Mouse (Mus musculus): ENCODE results near the gene Olfr45. TPM values are rescaled to one million over a fixed set of nuclear protein-coding genes. Genes with fewer than 3 reads are reported as not detected.

The Olfr45 gene
- polyA plus RNA-seq, 1 experiment, result not detected

DNA sequence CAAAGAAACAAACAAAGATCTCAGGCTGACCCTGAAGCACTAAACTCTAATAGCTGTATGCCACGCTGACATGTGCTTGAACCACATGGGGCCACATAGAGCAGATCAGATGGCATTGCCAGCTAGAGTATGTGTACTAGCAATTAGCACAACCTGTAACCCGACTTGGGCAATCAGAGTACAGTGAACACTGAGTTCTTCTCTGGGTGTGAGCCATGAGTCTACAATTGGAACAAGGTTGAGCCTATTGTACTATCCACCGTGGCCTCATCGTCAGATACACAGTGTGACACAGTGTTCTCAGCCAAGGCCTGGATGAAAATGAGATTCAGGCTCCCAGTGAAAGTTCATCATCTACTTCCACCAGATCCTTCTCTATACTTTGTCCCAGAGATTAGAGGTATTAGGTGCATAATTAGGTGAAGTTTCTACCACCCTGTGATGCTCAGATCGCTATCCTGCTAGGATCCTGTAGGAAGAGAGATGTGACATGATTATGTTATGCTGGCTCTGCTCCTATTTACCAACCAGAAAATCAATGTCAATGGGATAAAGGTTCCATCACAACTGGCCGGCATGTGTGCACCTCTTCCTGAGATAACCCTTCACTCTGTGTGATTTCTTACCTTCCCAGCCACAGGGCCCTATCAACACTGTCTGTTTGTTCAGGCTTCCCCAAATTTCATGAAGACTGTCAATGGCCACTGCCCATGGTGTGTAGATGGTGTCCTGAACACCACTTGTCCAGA lies 26.0 kb downstream of the Olfr45 start:
- WGBS, result 66% methylated on average over 6 of the region's 6 CpGs
- no peaks in the 10 kb centered on the region for H3K36me3 ChIP-seq (ENCODE audit: control insufficient read depth, insufficient read depth, low read length)
- H3K27me3 ChIP-seq (ENCODE audit: control insufficient read depth, insufficient read depth, low read length), result no peaks in the 10 kb centered on the region
- TF ChIP-seq POLR2A (IDR thresholded peaks at IDR 0.05; ENCODE audit: low read depth, low read length) (no peak), CTCF (IDR thresholded peaks at IDR 0.05; ENCODE audit: extremely low read depth, insufficient read length, insufficient replicate concordance, low read depth, low read length) (no peak)
- H3K4me3 ChIP-seq (ENCODE audit: low read depth, low read length), result no peak overlapping the region
- no peaks in the 10 kb centered on the region for H3K4me1 ChIP-seq (ENCODE audit: control insufficient read depth, insufficient read depth, insufficient read length, low read length)
- no peak overlapping the region for H3K27ac ChIP-seq (ENCODE audit: insufficient read depth, low read depth, low read length)

- H3K27me3 ChIP-seq (ENCODE audit: control insufficient read depth, insufficient read depth, low read length), result no peaks in the 10 kb centered on the region
- no peak overlapping the region for H3K27ac ChIP-seq (ENCODE audit: insufficient read depth, low read depth, low read length)
- TF ChIP-seq CTCF (IDR thresholded peaks at IDR 0.05; ENCODE audit: extremely low read depth, insufficient read length, insufficient replicate concordance, low read depth, low read length) (no peak), POLR2A (IDR thresholded peaks at IDR 0.05; ENCODE audit: low read depth, low read length) (no peak)
- no peaks in the 10 kb centered on the region; the same call in 1 of the 2 replicates for H3K4me1 ChIP-seq (ENCODE audit: control insufficient read depth, insufficient read depth, insufficient read length, low read length)
- H3K4me3 ChIP-seq (ENCODE audit: low read depth, low read length), result no peak overlapping the region
- no peaks in the 10 kb centered on the region for H3K36me3 ChIP-seq (ENCODE audit: control insufficient read depth, insufficient read depth, low read length)
- WGBS, result 77% methylated on average over 7 of the region's 7 CpGs
Measured at GRCm38 (mm10) chr7:140717155-140718055, 35.7 kb downstream of the Olfr45 start.

DNA sequence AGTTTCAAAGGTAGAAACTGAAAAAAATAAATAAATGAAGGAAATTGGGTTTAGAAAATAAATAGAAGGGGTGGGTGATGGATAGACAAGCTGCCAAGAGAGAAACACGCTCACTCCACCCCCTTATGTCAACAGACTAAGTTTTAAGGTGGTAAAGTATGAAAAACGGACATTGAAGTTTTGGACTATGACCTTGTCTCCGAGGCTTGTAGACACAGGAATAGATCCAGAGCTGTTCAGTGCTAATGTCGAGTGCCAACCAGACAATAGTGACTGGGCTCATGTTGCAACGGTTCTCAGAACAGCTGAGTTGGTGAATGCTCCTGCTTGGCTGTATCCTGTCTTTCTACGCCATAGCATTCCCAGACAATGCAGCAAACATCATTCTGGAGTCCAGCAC lies 39.3 kb downstream of the Olfr45 start:
- TF ChIP-seq POLR2A (IDR thresholded peaks at IDR 0.05; ENCODE audit: low read depth, low read length), result no peak
- no peak for TF ChIP-seq CTCF (IDR thresholded peaks at IDR 0.05; ENCODE audit: extremely low read depth, insufficient read length, insufficient replicate concordance, low read depth, low read length)
- Histone ChIP-seq H3K27me3 (ENCODE audit: control insufficient read depth, insufficient read depth, low read length) (no peaks in the 10 kb centered on the region), H3K4me1 (ENCODE audit: control insufficient read depth, insufficient read depth, insufficient read length, low read length) (no peaks in the 10 kb centered on the region; the same call in 1 of the 2 replicates), H3K36me3 (ENCODE audit: control insufficient read depth, insufficient read depth, low read length) (no peaks in the 10 kb centered on the region), H3K4me3 (ENCODE audit: low read depth, low read length) (no peak overlapping the region), H3K27ac (ENCODE audit: insufficient read depth, low read depth, low read length) (no peak overlapping the region)
- WGBS, result 29% methylated on average over 6 of the region's 6 CpGs

- Histone ChIP-seq H3K27ac (ENCODE audit: insufficient read depth, low read depth, low read length) (no peak overlapping the region), H3K4me3 (ENCODE audit: low read depth, low read length) (no peak overlapping the region), H3K27me3 (ENCODE audit: control insufficient read depth, insufficient read depth, low read length) (no peaks in the 10 kb centered on the region), H3K4me1 (ENCODE audit: control insufficient read depth, insufficient read depth, insufficient read length, low read length) (no peaks in the 10 kb centered on the region; the same call in 1 of the 2 replicates), H3K36me3 (ENCODE audit: control insufficient read depth, insufficient read depth, low read length) (no peaks in the 10 kb centered on the region)
- TF ChIP-seq CTCF (IDR thresholded peaks at IDR 0.05; ENCODE audit: extremely low read depth, insufficient read length, insufficient replicate concordance, low read depth, low read length) (no peak), POLR2A (IDR thresholded peaks at IDR 0.05; ENCODE audit: low read depth, low read length) (no peak)
Measured at GRCm38 (mm10) chr7:140725558-140725957, 43.8 kb downstream of the Olfr45 start.

- no peak overlapping the region for H3K4me3 ChIP-seq (ENCODE audit: low read depth, low read length)
- no peak for TF ChIP-seq CTCF (IDR thresholded peaks at IDR 0.05; ENCODE audit: extremely low read depth, insufficient read length, insufficient replicate concordance, low read depth, low read length)
- TF ChIP-seq POLR2A (IDR thresholded peaks at IDR 0.05; ENCODE audit: low read depth, low read length), result no peak
- WGBS, result 74% methylated on average over 2 of the region's 2 CpGs
Measured at GRCm38 (mm10) chr7:140733162-140733561, 51.4 kb downstream of the Olfr45 start.

More at GRCm38 (mm10) chr7:140733162-140733561, 51.4 kb downstream of the Olfr45 start:
- no peaks in the 10 kb centered on the region for H3K4me1 ChIP-seq (ENCODE audit: control insufficient read depth, insufficient read depth, insufficient read length, low read length)
- no peaks in the 10 kb centered on the region for H3K27me3 ChIP-seq (ENCODE audit: control insufficient read depth, insufficient read depth, low read length)
- no peaks in the 10 kb centered on the region for H3K36me3 ChIP-seq (ENCODE audit: control insufficient read depth, insufficient read depth, low read length)
- H3K27ac ChIP-seq (ENCODE audit: insufficient read depth, low read depth, low read length), result no peak overlapping the region

Other genes with a start within 250 kb of the Olfr45 start
- gene Olfr533, start 218.6 kb upstream of the Olfr45 start, polyA plus RNA-seq (2012; rRNA removed), result not detected in 2 replicates
- gene Olfr535, start 197.7 kb upstream of the Olfr45 start, polyA plus RNA-seq (2012; rRNA removed), result not detected in 2 replicates
- not detected in 2 replicates for gene Olfr536, start 174.6 kb upstream of the Olfr45 start, polyA plus RNA-seq (2012; rRNA removed)
- not detected in 2 replicates for gene Olfr538, start 114.1 kb upstream of the Olfr45 start, polyA plus RNA-seq (2012; rRNA removed)
- gene Olfr46, start 80.7 kb upstream of the Olfr45 start, polyA plus RNA-seq (2012; rRNA removed), result not detected in 2 replicates
- not detected in 2 replicates for gene Olfr61, start 53.0 kb upstream of the Olfr45 start, polyA plus RNA-seq (2012; rRNA removed)
- not detected in 2 replicates for gene Olfr53, start 35.5 kb upstream of the Olfr45 start, polyA plus RNA-seq (2012; rRNA removed)
- gene Olfr539, start 22.0 kb upstream of the Olfr45 start, polyA plus RNA-seq (2012; rRNA removed), result not detected in 2 replicates
- gene Olfr541, start 15.3 kb downstream of the Olfr45 start, polyA plus RNA-seq (2012; rRNA removed), result not detected in 2 replicates
- 0.09 and 0.13 TPM in 2 replicates for gene Cyp2e1, start 81.8 kb downstream of the Olfr45 start, polyA plus RNA-seq (2012; rRNA removed)
- not detected in 2 replicates for gene Syce1, start 105.9 kb downstream of the Olfr45 start, polyA plus RNA-seq (2012; rRNA removed)
- not detected in 2 replicates for gene Zfp941, start 140.2 kb downstream of the Olfr45 start, polyA plus RNA-seq (2012; rRNA removed)
- 36.7 and 37.3 TPM in 2 replicates for gene Urah, start 153.1 kb downstream of the Olfr45 start, polyA plus RNA-seq (2012; rRNA removed)
- not detected in 2 replicates for gene Scgb1c1, start 163.6 kb downstream of the Olfr45 start, polyA plus RNA-seq (2012; rRNA removed)
- gene Odf3, start 165.9 kb downstream of the Olfr45 start, polyA plus RNA-seq (2012; rRNA removed), result not detected in 2 replicates
- not detected in 2 replicates for gene Gm45785, start 174.4 kb downstream of the Olfr45 start, polyA plus RNA-seq (2012; rRNA removed)
- gene Ric8a, start 175.0 kb downstream of the Olfr45 start, polyA plus RNA-seq (2012; rRNA removed), result 47.5 and 95.5 TPM in 2 replicates
- gene Bet1l, start 175.6 kb downstream of the Olfr45 start, polyA plus RNA-seq (2012; rRNA removed), result 10.4 and 17.1 TPM in 2 replicates
- gene Psmd13, start 200.0 kb downstream of the Olfr45 start, polyA plus RNA-seq (2012; rRNA removed), result 33.5 and 55.7 TPM in 2 replicates
- gene Sirt3, start 200.4 kb downstream of the Olfr45 start, polyA plus RNA-seq (2012; rRNA removed), result 13.6 and 20.4 TPM in 2 replicates
- 1.1 and 1.2 TPM in 2 replicates for gene Cox8b, start 218.5 kb downstream of the Olfr45 start, polyA plus RNA-seq (2012; rRNA removed)
- 45.0 and 110 TPM in 2 replicates for gene Nlrp6, start 239.0 kb downstream of the Olfr45 start, polyA plus RNA-seq (2012; rRNA removed)